Mouse (Mus musculus) monocyte, adult 5-6 weeks (primary cell): ENCODE measurements around the gene Nipa2. TPM values are rescaled to one million over a fixed set of nuclear protein-coding genes. Genes with fewer than 3 reads are reported as not detected.

Experiments used
- ATAC-seq: fragments of 153-309, 156-312 bp; replicated peaks from 2 replicates; pipeline ENCODE4 v1.8.0; 2017; ENCODE audit warnings: mild to moderate bottlenecking; ENCODE audit not compliant: low TSS enrichment, insufficient number of reproducible peaks, severe bottlenecking, poor library complexity, low FRiP score
- total RNA-seq: library from RNA; stranded (forward); fragments of 200-1000, 200-491, 200-594 nt; gene quantifications from 3 replicates; pipeline ENCODE4 v1.2.3, GENCODE M21; 2017

Gene Nipa2
- total RNA-seq: 45.5 to 55.8 TPM (median 54.9 TPM) in 3 replicates

GRCm38 (mm10) chr7:55962004-55962908 is at the start of gene Nipa2:
Nipa2 (minus strand) TSS chr7:55962476.
- ATAC-seq: peak; percentile 95

GRCm38 (mm10) chr7:56011018-56011333 is 48.7 kb upstream of the Nipa2 start:
- no peak for ATAC-seq

GRCm38 (mm10) chr7:56010318-56011017 is 48.2 kb upstream of the Nipa2 start:
- ATAC-seq: no peak

GRCm38 (mm10) chr7:55998997-55999396 is 36.7 kb upstream of the Nipa2 start:
- no peak for ATAC-seq

- no peak for ATAC-seq
Observed at GRCm38 (mm10) chr7:55995013-55995412, 32.7 kb upstream of the Nipa2 start.

- no peak for ATAC-seq
Observed at GRCm38 (mm10) chr7:55991858-55992257, 29.6 kb upstream of the Nipa2 start.

GRCm38 (mm10) chr7:55991129-55991528 is 28.9 kb upstream of the Nipa2 start:
- no peak for ATAC-seq

- peak; percentile 80 for ATAC-seq
Observed at GRCm38 (mm10) chr7:55986526-55987214, 24.4 kb upstream of the Nipa2 start.

- ATAC-seq: no peak
Observed at GRCm38 (mm10) chr7:55984754-55985153, 22.5 kb upstream of the Nipa2 start.

- no peak for ATAC-seq
Observed at GRCm38 (mm10) chr7:55983107-55983506, 20.8 kb upstream of the Nipa2 start.

GRCm38 (mm10) chr7:55982010-55982700 is 19.9 kb upstream of the Nipa2 start:
- ATAC-seq: no peak

- ATAC-seq: no peak
Observed at GRCm38 (mm10) chr7:55981511-55981910, 19.2 kb upstream of the Nipa2 start.

- no peak for ATAC-seq
Observed at GRCm38 (mm10) chr7:55974429-55974828, 12.2 kb upstream of the Nipa2 start.

GRCm38 (mm10) chr7:55969415-55969814 is 7.1 kb upstream of the Nipa2 start:
- ATAC-seq: 0 out of 2 replicates have a peak, but pooled peaks have one; percentile 29

- ATAC-seq: peak; percentile 85
Observed at GRCm38 (mm10) chr7:55968258-55968901, 6.1 kb upstream of the Nipa2 start.

- no peak for ATAC-seq
Observed at GRCm38 (mm10) chr7:55966866-55967460, 4.7 kb upstream of the Nipa2 start.

GRCm38 (mm10) chr7:55960506-55960905 is 1.8 kb downstream of the Nipa2 start:
- no peak for ATAC-seq

GRCm38 (mm10) chr7:55959801-55960200 is 2.5 kb downstream of the Nipa2 start:
- ATAC-seq: no peak
